Mouse (Mus musculus): ENCODE measurements around the gene Serpina3n. TPM values are rescaled to one million over a fixed set of nuclear protein-coding genes. Genes with fewer than 3 reads are reported as not detected.

Serpina3n gene
- polyA plus RNA-seq, 1 experiment: 0.94 TPM

DNA sequence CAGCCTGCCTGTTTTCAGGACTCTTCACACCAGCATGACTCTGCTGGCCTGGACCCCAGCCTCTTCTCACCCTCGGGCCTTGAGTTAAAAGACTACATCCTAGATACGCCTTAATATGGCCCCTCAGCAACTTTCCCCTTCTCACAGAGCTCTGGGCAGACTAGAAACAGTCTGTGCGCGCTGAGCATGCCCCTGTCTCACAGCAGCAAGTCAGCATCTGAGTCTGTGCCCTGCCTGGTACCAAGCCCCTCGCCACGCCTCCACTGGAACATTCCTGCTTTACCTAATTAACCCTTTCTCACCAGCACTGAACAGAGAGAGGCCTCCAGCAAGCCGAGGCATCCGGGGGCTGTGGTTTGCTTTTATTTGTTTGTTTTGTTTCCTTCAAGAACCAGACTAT is 54.8 kb downstream of the Serpina3n start:
- TF ChIP-seq EP300 (IDR thresholded peaks at IDR 0.05; ENCODE audit: insufficient read depth, low read depth, low read length) (no peak), CTCF (IDR thresholded peaks at IDR 0.05; ENCODE audit: low read depth, low read length) (no peak), POLR2A (IDR thresholded peaks at IDR 0.05; ENCODE audit: insufficient read depth, low read length) (no peak)
- H3K36me3 ChIP-seq (ENCODE audit: control insufficient read depth, insufficient read depth, low read length, poor library complexity, severe bottlenecking): no peaks in the 10 kb centered on the region
- no peak overlapping the region for H3K9ac ChIP-seq (ENCODE audit: low read depth, poor library complexity, severe bottlenecking)
- no peaks in the 10 kb centered on the region for H3K4me1 ChIP-seq (ENCODE audit: control insufficient read depth, insufficient read depth, low read length)
- H3K27ac ChIP-seq (ENCODE audit: insufficient read depth, low read length): no peak overlapping the region
- no peaks in the 10 kb centered on the region for H3K27me3 ChIP-seq (ENCODE audit: control insufficient read depth, insufficient read depth, low read length, poor library complexity, severe bottlenecking)
- H3K4me3 ChIP-seq (ENCODE audit: low read depth, low read length): no peak overlapping the region
- no peaks in the 10 kb centered on the region for H3K9me3 ChIP-seq (replicated peaks; ENCODE audit: control insufficient read depth, insufficient read depth, low read length, poor library complexity, severe bottlenecking)

Other genes with a start within 250 kb of the Serpina3n start
- gene Serpina3f, start 192.2 kb upstream of the Serpina3n start, polyA plus RNA-seq (2011; ENCODE audit: insufficient read depth, insufficient read length, low read depth, missing spikeins): not detected in 2 replicates
- 1.2 TPM in 1 of 2 replicates, not detected in the other for gene Serpina3g, start 170.5 kb upstream of the Serpina3n start, polyA plus RNA-seq (2011; ENCODE audit: insufficient read depth, insufficient read length, low read depth, missing spikeins)
- gene Serpina3i, start 143.6 kb upstream of the Serpina3n start, polyA plus RNA-seq (2011; ENCODE audit: insufficient read depth, insufficient read length, low read depth, missing spikeins): 1.1 and 2.3 TPM in 2 replicates
- not detected in 2 replicates for gene Serpina3j, start 92.2 kb upstream of the Serpina3n start, polyA plus RNA-seq (2011; ENCODE audit: insufficient read depth, insufficient read length, low read depth, missing spikeins)
- not detected in 2 replicates for gene Serpina3k, start 68.2 kb upstream of the Serpina3n start, polyA plus RNA-seq (2011; ENCODE audit: insufficient read depth, insufficient read length, low read depth, missing spikeins)
- gene Serpina3m, start 68.2 kb upstream of the Serpina3n start, polyA plus RNA-seq (2011; ENCODE audit: insufficient read depth, insufficient read length, low read depth, missing spikeins): 6.1 and 7.0 TPM in 2 replicates
- 0.63 TPM in 1 of 2 replicates, not detected in the other for gene Gsc, start 66.6 kb downstream of the Serpina3n start, polyA plus RNA-seq (2011; ENCODE audit: insufficient read depth, insufficient read length, low read depth, missing spikeins)

Data from ES-Bruce4 (cell line).